Mouse (Mus musculus) brain, embryonic 14.5 days (tissue): ENCODE measurements around the gene Trpv6.

Experiments used
- CTCF ChIP-seq: fragments of 200-500 bp; IDR thresholded peaks from 2 replicates; pipeline ENCODE4 v1.5.1; 2012; ENCODE audit warnings: inconsistent platforms, mild to moderate bottlenecking, moderate library complexity, borderline replicate concordance; ENCODE audit not compliant: insufficient read depth, insufficient read length; ENCODE audit errors: extremely low read depth
- POLR2A ChIP-seq: fragments of 200-500 bp; IDR thresholded peaks from 2 replicates; pipeline ENCODE4 v1.6.1; 2012; ENCODE audit warnings: mild to moderate bottlenecking, inconsistent platforms, borderline replicate concordance; ENCODE audit not compliant: poor library complexity, insufficient read depth, insufficient read length, severe bottlenecking; ENCODE audit errors: extremely low read depth

GRCm38 (mm10) chr6:41581295-41581694, 54.9 kb downstream of the Trpv6 start:
- TF ChIP-seq CTCF (no peak), POLR2A (no peak)
